Mouse (Mus musculus): ENCODE results near the gene Ypel1.

DNA sequence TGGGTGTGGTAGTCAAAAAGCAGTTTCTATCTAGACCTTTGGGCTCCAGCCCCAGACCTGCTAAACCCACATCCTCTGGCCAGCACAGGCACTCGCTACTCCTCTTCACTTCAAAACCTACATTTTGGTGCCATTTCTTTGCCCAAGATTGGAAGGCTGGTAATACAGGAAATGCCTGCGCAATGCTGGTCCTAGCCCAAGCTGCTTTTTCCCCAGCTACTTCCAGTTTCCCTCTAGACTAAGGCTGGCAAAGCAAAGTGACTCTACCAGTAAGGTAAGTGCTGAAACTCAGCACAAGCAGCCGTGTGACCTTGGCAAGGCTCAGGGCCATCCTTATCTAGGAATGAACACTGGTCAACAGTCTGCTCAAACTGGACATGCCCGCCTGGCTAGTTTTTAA is 16.1 kb downstream of the Ypel1 start:
- TF ChIP-seq POLR2A (IDR thresholded peaks at IDR 0.05; ENCODE audit: borderline replicate concordance, extremely low read depth, low read depth, low read length), result no peak
- TF ChIP-seq CTCF (IDR thresholded peaks at IDR 0.05; ENCODE audit: insufficient read depth, low read length), result no peak
